Mouse (Mus musculus) heart, postnatal 14 days (tissue): ENCODE measurements around the gene Tomm6. TPM values are rescaled to one million over a fixed set of nuclear protein-coding genes. Genes with fewer than 3 reads are reported as not detected.

Experiments
- DNase-seq, 2 experiments: peaks; one replicate each; pipeline ENCODE4 v3.0.0; 2021 to 2022
- intact Hi-C: fragments of 180-260 bp; cut with DNase I; formaldehyde crosslinking; loops from one replicate; pipeline ENCODE4 v1.15.1; 2025
- total RNA-seq, 2 experiments: library from RNA; stranded (reverse); gene quantifications; 2 replicates each; pipeline ENCODE4 v1.2.3; 2021

Tomm6 gene
- total RNA-seq, 2 experiments from 2014 or later: 129 TPM

GRCm38 (mm10) chr17:47698156-47698555 lies 10.0 kb upstream of the Tomm6 start:
- intact Hi-C loops: no loop called here
- DNase-seq: no peak

- intact Hi-C loops: no loop called here
- no peak for DNase-seq
Measured at GRCm38 (mm10) chr17:47695337-47695710, 7.1 kb upstream of the Tomm6 start.

GRCm38 (mm10) chr17:47694503-47695336 lies 6.5 kb upstream of the Tomm6 start, which contains the start of gene Prickle4:
Prickle4 (minus strand) TSS chr17:47694736.
- peak; percentile 99 for DNase-seq
- intact Hi-C loops: no loop called here

- DNase-seq: no peak
- intact Hi-C loops: no loop called here
Measured at GRCm38 (mm10) chr17:47694442-47694502, 6.1 kb upstream of the Tomm6 start, which contains the start of gene Gm21981. Gm21981 (minus strand) TSS chr17:47694455.

GRCm38 (mm10) chr17:47693671-47694441 lies 5.7 kb upstream of the Tomm6 start:
- intact Hi-C loops: no loop called here
- peak; percentile 24 to 42 for DNase-seq

- intact Hi-C loops: no loop called here
- DNase-seq: no peak
Measured at GRCm38 (mm10) chr17:47691650-47692049, 3.5 kb upstream of the Tomm6 start.

- intact Hi-C loops: loop anchor here (5.0 kb wide), 1 partner anchor 218 kb away; no protein-coding TSS in a partner anchor
Measured at GRCm38 (mm10) chr17:47689894-47690293, 1.7 kb upstream of the Tomm6 start.

GRCm38 (mm10) chr17:47688608-47689575 lies 706 bp upstream of the Tomm6 start, which contains the start of gene Frs3:
Frs3 (plus strand) TSS chr17:47689030.
- DNase-seq: peak; percentile 74 to 78
- intact Hi-C loops: loop anchor here (5.0 kb wide), 1 partner anchor 217 kb away; no protein-coding TSS in a partner anchor

More at GRCm38 (mm10) chr17:47689894-47690293, 1.7 kb upstream of the Tomm6 start:
- no peak for DNase-seq

GRCm38 (mm10) chr17:47687409-47688343 lies 510 bp downstream of the Tomm6 start:
- intact Hi-C loops: loop anchor here (5.0 kb wide), 1 partner anchor 215 kb away; no protein-coding TSS in a partner anchor
- DNase-seq: peak; percentile 94 to 97

- DNase-seq: no peak
- intact Hi-C loops: no loop called here
Measured at GRCm38 (mm10) chr17:47682836-47683235, 5.3 kb downstream of the Tomm6 start.

- intact Hi-C loops: loop anchor here (5.0 kb wide), 2 partner anchors 46 to 166 kb away; partner anchors contain the start of gene Usp49
- DNase-seq: no peak
Measured at GRCm38 (mm10) chr17:47678702-47679101, 9.5 kb downstream of the Tomm6 start.

GRCm38 (mm10) chr17:47678238-47678637 lies 9.9 kb downstream of the Tomm6 start:
- DNase-seq: no peak
- intact Hi-C loops: loop anchor here (5.0 kb wide), 2 partner anchors 46 to 166 kb away; partner anchors contain the start of gene Usp49

GRCm38 (mm10) chr17:47676581-47676980 lies 11.6 kb downstream of the Tomm6 start:
- intact Hi-C loops: loop anchor here (5.0 kb wide), 2 partner anchors 44 to 164 kb away; partner anchors contain the start of gene Usp49
- DNase-seq: peak; percentile 74 to 84

- peak; percentile 76 to 78 for DNase-seq
- intact Hi-C loops: no loop called here
Measured at GRCm38 (mm10) chr17:47672311-47673111, 15.7 kb downstream of the Tomm6 start.

GRCm38 (mm10) chr17:47671988-47672310 lies 16.2 kb downstream of the Tomm6 start:
- no peak for DNase-seq
- intact Hi-C loops: no loop called here

GRCm38 (mm10) chr17:47669166-47669565 lies 19.0 kb downstream of the Tomm6 start:
- DNase-seq: no peak
- intact Hi-C loops: no loop called here

- no peak for DNase-seq
- intact Hi-C loops: no loop called here
Measured at GRCm38 (mm10) chr17:47664474-47664873, 23.7 kb downstream of the Tomm6 start.

- no peak for DNase-seq
- intact Hi-C loops: no loop called here
Measured at GRCm38 (mm10) chr17:47663009-47663713, 25.0 kb downstream of the Tomm6 start.
